Mouse (Mus musculus) MEL (cell line): ENCODE results near the gene Mta3.

ENCODE experiments used
- CTCF ChIP-seq, 3 experiments: IDR thresholded peaks in 2 of 3; conservative IDR thresholded peaks in 1 of 3; 2 replicates each; pipeline ENCODE4 v1.5.1; 2011 to 2012; ENCODE audit warnings: low read length in 3 of 3, low read depth in 2 of 3, mild to moderate bottlenecking in 2 of 3, improper control_type of control experiment in 1 of 3, inconsistent platforms in 1 of 3, mixed read lengths in 1 of 3, moderate library complexity in 1 of 3; ENCODE audit not compliant: control insufficient read depth in 1 of 3, insufficient read depth in 1 of 3, poor library complexity in 1 of 3, severe bottlenecking in 1 of 3
- EP300 ChIP-seq, 2 experiments: IDR thresholded peaks; 2 replicates each; pipeline ENCODE4 v1.6.1; 2011; ENCODE audit warnings: improper control_type of control experiment in 2 of 2, low read length in 2 of 2, low read depth in 1 of 2, mild to moderate bottlenecking in 1 of 2
- ETS1 ChIP-seq: IDR thresholded peaks from 2 replicates; pipeline ENCODE4 v1.6.1; 2012; ENCODE audit warnings: low read depth, mild to moderate bottlenecking, inconsistent platforms, low read length, improper control_type of control experiment, moderate library complexity
- JUND ChIP-seq: IDR thresholded peaks from 2 replicates; pipeline ENCODE4 v1.6.1; 2011; ENCODE audit warnings: low read depth, mild to moderate bottlenecking, improper control_type of control experiment, low read length
- MAFK ChIP-seq: IDR thresholded peaks from 2 replicates; pipeline ENCODE4 v1.6.1; 2011; ENCODE audit warnings: low read depth, mild to moderate bottlenecking, low read length, improper control_type of control experiment, borderline replicate concordance
- MAX ChIP-seq: IDR thresholded peaks from 2 replicates; pipeline ENCODE4 v1.6.1; 2011; ENCODE audit warnings: low read length, improper control_type of control experiment
- MEF2A ChIP-seq: IDR thresholded peaks from 2 replicates; pipeline ENCODE4 v1.6.1; 2014; ENCODE audit warnings: low read depth, mild to moderate bottlenecking, inconsistent platforms, low read length, improper control_type of control experiment; ENCODE audit not compliant: poor library complexity, insufficient replicate concordance, severe bottlenecking; ENCODE audit errors: extremely low read depth
- MYC ChIP-seq: IDR thresholded peaks from 2 replicates; pipeline ENCODE4 v1.6.1; 2011; ENCODE audit warnings: low read depth, mild to moderate bottlenecking, low read length, improper control_type of control experiment, moderate library complexity
- POLR2A ChIP-seq, 2 experiments: IDR thresholded peaks; 2 replicates each; pipeline ENCODE4 v1.6.1; 2011 to 2012; ENCODE audit warnings: low read length in 2 of 2, mild to moderate bottlenecking in 2 of 2, control low read depth in 1 of 2, improper control_type of control experiment in 1 of 2, low read depth in 1 of 2, moderate library complexity in 1 of 2; ENCODE audit not compliant: control insufficient read depth in 1 of 2, insufficient read depth in 1 of 2, poor library complexity in 1 of 2
- POLR2AphosphoS5 ChIP-seq: IDR thresholded peaks from 2 replicates; pipeline ENCODE4 v1.6.1; 2012; ENCODE audit warnings: low read depth, borderline replicate concordance, mild to moderate bottlenecking, inconsistent platforms, low read length, moderate library complexity, mixed read lengths
- SIN3A ChIP-seq: IDR thresholded peaks from 2 replicates; pipeline ENCODE4 v1.6.1; 2012; ENCODE audit warnings: low read length, improper control_type of control experiment, inconsistent platforms
- SMC3 ChIP-seq: IDR thresholded peaks from 2 replicates; pipeline ENCODE4 v1.6.1; 2011; ENCODE audit warnings: low read depth, low read length, improper control_type of control experiment
- USF2 ChIP-seq, 2 experiments: IDR thresholded peaks; 2 replicates each; pipeline ENCODE4 v1.6.1; 2011 to 2012; ENCODE audit warnings: improper control_type of control experiment in 2 of 2, low read length in 2 of 2, borderline replicate concordance in 1 of 2, inconsistent platforms in 1 of 2, low read depth in 1 of 2, mild to moderate bottlenecking in 1 of 2; ENCODE audit not compliant: insufficient read depth in 1 of 2

DNA sequence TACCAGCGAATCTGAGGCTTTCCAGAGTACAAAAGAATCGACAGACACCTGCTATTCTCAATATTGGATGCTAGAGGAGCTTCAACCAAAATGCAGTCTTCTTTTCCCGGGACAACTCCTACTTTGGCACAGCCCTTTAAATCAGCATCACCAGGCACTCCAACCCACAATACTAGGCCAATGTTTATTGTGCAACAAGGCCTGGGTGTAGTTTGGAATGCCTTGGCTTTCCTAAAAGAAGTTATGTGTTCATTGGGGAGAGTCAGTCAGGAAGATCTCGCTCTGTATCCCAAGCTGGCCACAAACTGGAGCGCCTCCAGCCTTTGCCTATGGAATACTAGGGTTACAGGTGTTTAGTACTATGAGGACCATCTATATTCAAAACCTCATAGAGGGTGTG is 1.5 kb upstream of the Mta3 start:
- TF ChIP-seq JUND (no peak), USF2 (IDR thresholded peaks at IDR 0.05; ENCODE audit: borderline replicate concordance in 1 of 2, insufficient read depth in 1 of 2, low read depth in 1 of 2, low read length in 2 of 2) (no peak), CTCF (IDR thresholded peaks at IDR 0.05 in 2 of 3, conservative IDR thresholded peaks at IDR 0.05 in 1 of 3; ENCODE audit: control insufficient read depth in 1 of 3, insufficient read depth in 1 of 3, low read depth in 2 of 3, low read length in 3 of 3, poor library complexity in 1 of 3, severe bottlenecking in 1 of 3) (no peak), MAX (no peak), EP300 (IDR thresholded peaks at IDR 0.05; ENCODE audit: low read depth in 1 of 2, low read length in 2 of 2) (no peak), MAFK (no peak), SIN3A (no peak), MEF2A (no peak), ETS1 (no peak), SMC3 (no peak), POLR2AphosphoS5 (no peak), MYC (no peak), POLR2A (IDR thresholded peaks at IDR 0.05; ENCODE audit: control insufficient read depth in 1 of 2, insufficient read depth in 1 of 2, low read depth in 1 of 2, low read length in 2 of 2, poor library complexity in 1 of 2) (no peak)
